Comparison of ENCODE assay signal across 8 mouse cellular contexts in genomic region chr7:44815721-44816469, GRCm38 (mm10). TPM values are rescaled to one million over a fixed set of nuclear protein-coding genes. Genes with fewer than 3 reads are reported as not detected.
A peak's percentile ranks its signal among the peaks of the same experiment; 100 is the strongest.
DNase-seq lines count a peak whose midpoint lies in the region; ATAC-seq lines count a peak whose summit lies in the region.

Nup62 (plus strand) TSS chr7:44816088.
Il4i1 (plus strand) TSS chr7:44816387.

- DNase-seq in c-Kit-negative CD71-positive TER-119-positive erythroid progenitor cells, embryonic 14.5 days (ENCODE audit: low read depth, low spot score): peak; percentile 96
- peak; percentile 90 for DNase-seq in fibroblast of lung, adult 2 months (ENCODE audit: low read depth)
- peak; percentile 100 for DNase-seq in kidney, postnatal 14 days
- peak; percentile 98 for DNase-seq in liver, embryonic 13.5 days
- DNase-seq in neural tube, embryonic 10.5 days (ENCODE audit: extremely low spot score, low spot score): peak; percentile 100

- peak within 1 kb of the TSS; percentile 95 for H3K9ac ChIP-seq in heart, embryonic 14.5 days (ENCODE audit: low read length)
- peak within 1 kb of the TSS; percentile 91 for H3K9ac ChIP-seq in liver, embryonic 13.5 days
- peak within 1 kb of the TSS; percentile 95 for H3K9ac ChIP-seq in stomach, embryonic 16.5 days (ENCODE audit: low read length)

- peak within 1 kb of the TSS; percentile 94 to 99 for H3K27ac ChIP-seq in heart, embryonic 14.5 days (replicated peaks in 1 of 2; ENCODE audit: control insufficient read depth in 1 of 2, insufficient read depth in 1 of 2, low read depth in 2 of 2, low read length in 2 of 2)
- H3K27ac ChIP-seq in liver, embryonic 13.5 days: peak within 1 kb of the TSS; percentile 95
- peak within 1 kb of the TSS; percentile 98 for H3K27ac ChIP-seq in stomach, embryonic 16.5 days (ENCODE audit: low read length)

- under 1% methylated on average over 62 of the region's 62 CpGs for WGBS in heart, embryonic 14.5 days
- WGBS in liver, embryonic 13.5 days (ENCODE audit: insufficient replicate concordance): under 1% methylated on average over 62 of the region's 62 CpGs
- WGBS in stomach, embryonic 16.5 days: under 1% methylated on average over 61 of the region's 62 CpGs

- no peaks in the 10 kb centered on the region for H3K27me3 ChIP-seq in heart, embryonic 14.5 days (ENCODE audit: control insufficient read depth, insufficient read depth, low read length)
- no peaks in the 10 kb centered on the region for H3K27me3 ChIP-seq in liver, embryonic 13.5 days
- no peaks in the 10 kb centered on the region for H3K27me3 ChIP-seq in stomach, embryonic 16.5 days (ENCODE audit: control insufficient read depth, insufficient read depth, low read length)

- peak within 1 kb of the TSS; percentile 67 to 85 for H3K4me3 ChIP-seq in heart, embryonic 14.5 days (ENCODE audit: control insufficient read depth in 1 of 2, insufficient read depth in 1 of 2, low read depth in 1 of 2, low read length in 2 of 2)
- peak within 1 kb of the TSS; percentile 74 for H3K4me3 ChIP-seq in liver, embryonic 13.5 days (replicated peaks)
- H3K4me3 ChIP-seq in stomach, embryonic 16.5 days (replicated peaks; ENCODE audit: low read length): peak within 1 kb of the TSS; percentile 85

- H3K36me3 ChIP-seq in heart, embryonic 14.5 days (ENCODE audit: control insufficient read depth, insufficient read depth, low read length): peaks cover 35% of the 10 kb centered on the region
- peaks cover 46% of the 10 kb centered on the region for H3K36me3 ChIP-seq in liver, embryonic 13.5 days
- 0 out of 2 replicates have a peak, but pooled peaks cover 3% of the 10 kb centered on the region for H3K36me3 ChIP-seq in stomach, embryonic 16.5 days (ENCODE audit: control insufficient read depth, insufficient read depth, low read length)

- H3K4me1 ChIP-seq in heart, embryonic 14.5 days (ENCODE audit: control insufficient read depth in 2 of 2, insufficient read depth in 2 of 2, low read length in 2 of 2): peaks cover 22 to 45% of the 10 kb centered on the region in 2 experiments
- peaks cover 56% of the 10 kb centered on the region for H3K4me1 ChIP-seq in liver, embryonic 13.5 days (replicated peaks)
- peaks cover 38% of the 10 kb centered on the region for H3K4me1 ChIP-seq in stomach, embryonic 16.5 days (ENCODE audit: control insufficient read depth, insufficient read depth, low read length)

- peak; percentile 94 for ATAC-seq in CD4-positive, CD25-positive, alpha-beta regulatory T cell, adult 4 months
- ATAC-seq in heart, embryonic 14.5 days (ENCODE audit: insufficient number of reproducible peaks, insufficient read depth, low FRiP score, low read depth): peak; percentile 93
- peak; percentile 90 for ATAC-seq in liver, embryonic 13.5 days (ENCODE audit: low read depth)
- ATAC-seq in stomach, embryonic 16.5 days (ENCODE audit: insufficient read depth, low FRiP score): peak; percentile 93

- no peaks in the 10 kb centered on the region for H3K9me3 ChIP-seq in heart, embryonic 14.5 days (ENCODE audit: control insufficient read depth, low read length)
- H3K9me3 ChIP-seq in liver, embryonic 13.5 days (replicated peaks): no peaks in the 10 kb centered on the region
- no peaks in the 10 kb centered on the region for H3K9me3 ChIP-seq in stomach, embryonic 16.5 days (replicated peaks; ENCODE audit: control insufficient read depth, low read length)

- H3K4me2 ChIP-seq in heart, embryonic 14.5 days (ENCODE audit: low read length): peak within 1 kb of the TSS; percentile 91
- H3K4me2 ChIP-seq in liver, embryonic 13.5 days: peak within 1 kb of the TSS; percentile 79
- peak within 1 kb of the TSS; percentile 89 for H3K4me2 ChIP-seq in stomach, embryonic 16.5 days (ENCODE audit: low read depth, low read length)

RNA-seq across cellular contexts. Expression of gene Nup62, which starts in this region (rescaled TPM):
- 10 to 100 TPM; 27.3 to 57.8 TPM for polyA plus RNA-seq in CD4-positive, CD25-positive, alpha-beta regulatory T cell, adult 4 months (2017; shearing (Covaris generic))
- 41.5 and 41.7 TPM in 2 replicates for polyA plus RNA-seq in heart, embryonic 14.5 days (2014; fragmentation: Nextera tagmentation; extraction: Ambion mirVana)
- polyA plus RNA-seq in liver, embryonic 13.5 days (2015; fragmentation: Nextera tagmentation; extraction: Ambion mirVana): 60.8 and 68.9 TPM in 2 replicates
- polyA plus RNA-seq in stomach, embryonic 16.5 days (2015; fragmentation: Nextera tagmentation; extraction: Ambion mirVana): 73.8 and 83.1 TPM in 2 replicates

RNA-seq across cellular contexts. Expression of gene Il4i1, which starts in this region (rescaled TPM):
- polyA plus RNA-seq in CD4-positive, CD25-positive, alpha-beta regulatory T cell, adult 4 months (2017; shearing (Covaris generic)): 1 to 10 TPM; 1.9 to 3.6 TPM
- polyA plus RNA-seq in heart, embryonic 14.5 days (2014; fragmentation: Nextera tagmentation; extraction: Ambion mirVana): 0.77 and 0.91 TPM in 2 replicates
- polyA plus RNA-seq in liver, embryonic 13.5 days (2015; fragmentation: Nextera tagmentation; extraction: Ambion mirVana): 0.70 and 1.1 TPM in 2 replicates
- 0.88 and 1.3 TPM in 2 replicates for polyA plus RNA-seq in stomach, embryonic 16.5 days (2015; fragmentation: Nextera tagmentation; extraction: Ambion mirVana)

Comparison
In these comparisons a context has a peak if more than half of its experiments do, and no peak if none do; other contexts are left out.
1. Peak in every context shown above with its lines: DNase-seq, ATAC-seq, H3K4me3 ChIP-seq and H3K27ac ChIP-seq.